Mouse (Mus musculus): Measurements from ENCODE around the gene Pigb. TPM values are rescaled to one million over a fixed set of nuclear protein-coding genes. Genes with fewer than 3 reads are reported as not detected.
A peak's percentile ranks its signal among the peaks of the same experiment; 100 is the strongest.

Gene Pigb
- total and polyA plus RNA-seq, 2 experiments from 2014 or later: 10.0 to 10.3 TPM

DNA sequence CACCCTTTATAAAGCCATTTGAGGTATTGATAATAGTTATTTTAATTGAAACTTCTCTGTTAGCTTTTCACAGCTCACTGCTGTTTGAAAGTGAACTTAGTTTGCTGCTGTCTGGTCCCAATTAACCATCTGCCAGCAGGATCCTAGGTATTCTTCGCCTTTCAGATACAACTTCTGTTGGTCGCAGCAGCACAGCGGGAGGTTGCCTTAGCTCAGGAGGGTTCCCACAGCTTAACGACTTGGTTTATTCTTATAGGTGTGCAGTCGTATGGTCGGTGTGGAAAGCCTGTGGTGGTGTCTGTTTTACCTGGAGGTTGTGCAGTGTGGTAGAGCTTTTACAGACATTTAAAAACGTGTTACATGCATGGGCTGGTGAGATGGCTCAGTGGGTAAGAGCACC, 43.4 kb downstream of the Pigb start:
- H3K4me2 ChIP-seq (ENCODE audit: low read depth): no peak overlapping the region
- no peaks in the 10 kb centered on the region for H3K27me3 ChIP-seq (ENCODE audit: insufficient read depth, low read length)
- DNase-seq: no peak
- no peak overlapping the region for H3K27ac ChIP-seq (ENCODE audit: low read depth, low read length)
- 46% methylated on average over 7 of the region's 7 CpGs for WGBS
- no peak overlapping the region for H3K4me3 ChIP-seq (ENCODE audit: low read depth, low read length)
- H3K36me3 ChIP-seq (ENCODE audit: insufficient read depth): peaks cover 14% of the 10 kb centered on the region
- H3K9me3 ChIP-seq (ENCODE audit: low read length): no peaks in the 10 kb centered on the region
- no peak for ATAC-seq
- H3K4me1 ChIP-seq (ENCODE audit: insufficient read depth): no peaks in the 10 kb centered on the region
- H3K9ac ChIP-seq: no peak overlapping the region
- TF ChIP-seq CTCF (IDR thresholded peaks at IDR 0.05; ENCODE audit: low read depth): no peak

DNA sequence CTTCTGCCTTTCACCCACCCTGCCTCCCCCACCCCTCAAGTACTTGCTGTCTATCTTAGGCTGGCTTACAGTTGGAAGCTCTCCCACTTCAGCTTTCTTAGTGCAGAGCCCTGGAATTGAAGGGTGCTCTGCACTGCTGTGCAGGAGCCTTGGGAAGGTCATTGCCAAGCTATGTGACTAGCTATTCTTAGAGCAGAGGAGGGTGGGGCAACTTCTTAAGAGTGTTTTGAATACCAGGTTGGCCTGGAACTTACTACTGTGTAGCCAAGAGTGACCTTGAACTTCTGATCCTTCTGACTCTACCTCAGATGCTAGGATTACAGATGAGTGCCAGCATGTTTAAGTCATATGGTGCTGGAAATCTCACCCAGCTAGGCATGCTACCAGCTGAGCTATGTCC, 44.0 kb downstream of the Pigb start:
- Histone ChIP-seq H3K27me3 (ENCODE audit: insufficient read depth, low read length) (no peaks in the 10 kb centered on the region), H3K4me1 (ENCODE audit: insufficient read depth) (no peaks in the 10 kb centered on the region), H3K27ac (ENCODE audit: low read depth, low read length) (no peak overlapping the region), H3K4me3 (ENCODE audit: low read depth, low read length) (no peak overlapping the region), H3K36me3 (ENCODE audit: insufficient read depth) (peaks cover 10% of the 10 kb centered on the region), H3K9me3 (ENCODE audit: low read length) (no peaks in the 10 kb centered on the region), H3K4me2 (ENCODE audit: low read depth) (no peak overlapping the region), H3K9ac (no peak overlapping the region)
- no peak for TF ChIP-seq CTCF (IDR thresholded peaks at IDR 0.05; ENCODE audit: low read depth)
- no peak for ATAC-seq
- no peak for DNase-seq

DNA sequence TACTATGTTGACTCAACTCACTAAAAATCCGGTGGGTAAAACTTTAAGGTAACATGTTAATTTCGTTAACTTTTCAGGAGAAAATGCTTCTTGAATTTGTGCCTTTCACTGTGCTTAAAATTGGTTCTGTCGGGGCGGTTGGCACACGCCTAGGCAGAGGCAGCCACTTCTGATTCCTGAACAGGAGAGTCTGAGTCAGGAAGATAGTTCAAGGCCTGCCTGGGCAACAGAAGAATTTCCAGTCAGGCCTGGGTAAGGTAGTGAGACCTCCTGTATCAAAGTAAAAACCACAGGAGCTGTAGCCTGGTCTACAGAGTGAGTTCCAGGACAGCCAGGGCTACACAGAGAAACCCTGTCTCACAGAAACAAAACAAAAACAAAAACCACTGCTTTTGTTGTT, 47.6 kb downstream of the Pigb start:
- WGBS: 91% methylated on average over 5 of the region's 5 CpGs
- Histone ChIP-seq H3K27ac (ENCODE audit: low read depth, low read length) (no peak overlapping the region), H3K4me3 (ENCODE audit: low read depth, low read length) (no peak overlapping the region), H3K4me2 (ENCODE audit: low read depth) (no peak overlapping the region), H3K36me3 (ENCODE audit: insufficient read depth) (no peaks in the 10 kb centered on the region), H3K9me3 (ENCODE audit: low read length) (no peaks in the 10 kb centered on the region), H3K4me1 (ENCODE audit: insufficient read depth) (0 out of 2 replicates have a peak, but pooled peaks cover 2% of the 10 kb centered on the region), H3K27me3 (ENCODE audit: insufficient read depth, low read length) (no peaks in the 10 kb centered on the region), H3K9ac (no peak overlapping the region)
- DNase-seq (no peak), ATAC-seq (no peak)
- TF ChIP-seq CTCF (IDR thresholded peaks at IDR 0.05; ENCODE audit: low read depth): no peak

DNA sequence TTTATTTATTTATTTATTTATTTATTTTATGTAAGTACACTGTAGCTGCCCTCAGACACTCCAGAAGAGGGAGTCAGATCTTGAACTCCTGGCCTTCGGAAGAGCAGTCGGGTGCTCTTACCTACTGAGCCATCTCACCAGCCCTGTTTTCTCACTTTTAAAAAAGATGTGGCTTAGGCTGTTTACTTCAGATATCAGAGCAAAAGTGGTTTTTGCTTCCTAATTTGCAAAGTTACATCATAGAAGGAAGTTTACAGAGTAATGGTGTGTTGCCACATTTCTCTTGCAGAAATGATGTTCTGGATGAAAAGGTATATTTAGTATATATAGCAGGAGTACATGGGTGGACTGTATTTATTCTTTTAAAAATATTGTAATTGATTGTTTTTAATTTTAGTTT, 48.8 kb downstream of the Pigb start:
- Histone ChIP-seq H3K36me3 (ENCODE audit: insufficient read depth) (no peaks in the 10 kb centered on the region), H3K4me2 (ENCODE audit: low read depth) (no peak overlapping the region), H3K27ac (ENCODE audit: low read depth, low read length) (no peak overlapping the region), H3K4me1 (ENCODE audit: insufficient read depth) (peaks cover 14% of the 10 kb centered on the region; the same call in 1 of the 2 replicates), H3K4me3 (ENCODE audit: low read depth, low read length) (no peak overlapping the region), H3K9me3 (ENCODE audit: low read length) (no peaks in the 10 kb centered on the region), H3K27me3 (ENCODE audit: insufficient read depth, low read length) (no peaks in the 10 kb centered on the region), H3K9ac (no peak overlapping the region)
- WGBS: 98% methylated on average over 2 of the region's 2 CpGs
- ATAC-seq: no peak
- no peak for DNase-seq
- no peak for TF ChIP-seq CTCF (IDR thresholded peaks at IDR 0.05; ENCODE audit: low read depth)

DNA sequence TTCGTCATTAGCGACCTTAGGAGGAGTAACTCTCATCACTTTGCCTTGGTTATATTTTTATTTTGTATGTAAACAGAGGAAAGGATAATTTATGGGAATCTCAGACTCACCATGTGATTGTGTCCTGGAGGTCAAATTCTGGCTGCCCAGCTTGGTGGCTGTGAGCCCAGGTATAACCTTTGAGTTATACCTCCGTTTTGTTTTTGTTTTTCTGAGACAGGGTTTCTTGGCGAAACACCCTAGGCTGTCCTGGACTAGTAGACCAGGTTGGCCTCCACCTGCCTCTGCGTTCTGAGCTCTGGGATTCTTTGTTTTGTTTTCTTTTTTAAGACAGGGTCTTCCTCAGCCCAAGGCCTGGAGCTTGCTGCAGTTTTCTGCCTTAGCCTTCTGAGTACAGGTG, 51.5 kb downstream of the Pigb start:
- ATAC-seq (no peak), DNase-seq (no peak)
- no peak for TF ChIP-seq CTCF (IDR thresholded peaks at IDR 0.05; ENCODE audit: low read depth)
- Histone ChIP-seq H3K36me3 (ENCODE audit: insufficient read depth) (no peaks in the 10 kb centered on the region), H3K4me3 (ENCODE audit: low read depth, low read length) (no peak overlapping the region), H3K27me3 (ENCODE audit: insufficient read depth, low read length) (no peaks in the 10 kb centered on the region), H3K27ac (ENCODE audit: low read depth, low read length) (no peak overlapping the region), H3K4me2 (ENCODE audit: low read depth) (no peak overlapping the region), H3K9ac (no peak overlapping the region), H3K4me1 (ENCODE audit: insufficient read depth) (peaks cover 20% of the 10 kb centered on the region; the same call in 1 of the 2 replicates), H3K9me3 (ENCODE audit: low read length) (no peaks in the 10 kb centered on the region)
- 83% methylated on average over 5 of the region's 5 CpGs for WGBS

DNA sequence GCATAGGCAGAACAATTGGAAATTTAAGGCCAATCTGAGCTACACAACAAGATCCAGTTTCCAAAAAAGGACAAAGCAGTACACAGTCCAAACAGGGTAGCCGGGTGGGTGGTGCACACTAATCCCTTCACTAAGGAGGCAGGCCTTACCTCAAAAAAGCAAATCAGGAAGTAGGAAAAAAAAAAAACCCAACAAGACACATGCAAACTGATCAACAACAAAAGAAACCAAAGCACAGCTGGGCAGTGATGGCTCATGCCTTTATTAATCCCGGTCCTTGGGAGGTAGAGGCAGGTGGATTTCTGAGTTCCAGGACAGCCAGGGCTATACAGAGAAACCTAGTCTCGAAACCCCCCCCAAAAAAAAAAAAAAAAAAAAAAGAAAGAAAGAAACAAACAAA, 52.5 kb downstream of the Pigb start:
- Histone ChIP-seq H3K4me1 (ENCODE audit: insufficient read depth) (peaks cover 20% of the 10 kb centered on the region; the same call in 1 of the 2 replicates), H3K4me2 (ENCODE audit: low read depth) (no peak overlapping the region), H3K9ac (no peak overlapping the region), H3K4me3 (ENCODE audit: low read depth, low read length) (no peak overlapping the region), H3K9me3 (ENCODE audit: low read length) (no peaks in the 10 kb centered on the region), H3K27ac (ENCODE audit: low read depth, low read length) (no peak overlapping the region), H3K27me3 (ENCODE audit: insufficient read depth, low read length) (no peaks in the 10 kb centered on the region), H3K36me3 (ENCODE audit: insufficient read depth) (no peaks in the 10 kb centered on the region)
- ATAC-seq (no peak), DNase-seq (no peak)
- WGBS: 54% methylated on average over 3 of the region's 3 CpGs
- no peak for TF ChIP-seq CTCF (IDR thresholded peaks at IDR 0.05; ENCODE audit: low read depth)

DNA sequence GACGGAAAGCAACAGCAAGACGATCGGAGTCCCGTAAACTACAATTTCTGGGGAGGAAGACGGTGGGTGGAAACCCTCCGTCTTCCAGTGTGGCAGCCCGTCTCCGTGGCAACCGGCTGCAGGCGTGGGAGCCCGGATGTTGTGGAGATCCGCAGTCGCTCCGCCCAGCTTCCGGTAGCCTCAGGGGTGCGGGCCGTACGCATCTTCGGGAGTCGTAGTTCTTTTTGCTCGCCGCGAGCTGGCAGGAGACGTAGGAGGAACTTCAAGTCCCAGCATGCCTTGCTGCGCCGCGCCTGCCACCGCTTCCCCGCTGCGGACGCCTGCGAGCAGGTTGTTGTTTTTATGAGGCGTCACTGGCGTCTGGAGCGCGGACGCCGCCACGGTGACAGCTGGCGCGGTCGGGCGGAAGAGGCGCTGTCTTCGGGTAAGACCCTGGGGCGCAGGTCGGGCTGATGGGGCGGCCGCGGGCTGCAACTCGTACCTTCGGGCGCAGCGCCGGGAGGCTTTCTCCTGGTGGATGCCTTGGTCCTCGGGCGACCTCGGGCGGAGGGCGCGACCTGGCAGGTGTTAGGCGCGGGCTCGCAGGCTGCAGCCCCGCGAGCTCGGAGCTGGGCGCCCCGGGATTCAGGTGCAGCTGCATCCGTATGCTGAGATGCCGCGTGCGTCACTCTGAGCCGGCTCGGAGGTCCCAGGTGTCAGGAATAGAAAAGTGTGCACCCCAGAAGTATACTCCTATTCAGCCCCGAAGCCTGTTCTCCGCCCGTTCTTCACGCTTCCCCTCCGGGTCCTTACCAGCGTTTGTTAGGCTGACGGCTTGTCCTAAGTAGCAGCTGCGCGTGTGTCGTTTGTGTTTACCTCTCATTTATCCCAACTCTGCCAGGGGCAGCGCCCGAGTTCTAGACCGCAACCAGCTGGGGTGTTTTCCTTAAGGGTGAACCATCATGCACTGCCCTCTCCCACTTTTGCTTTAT, 54.6 kb downstream of the Pigb start, which contains the start of the genes Ccpg1os and Ccpg1:
TSS of gene Ccpg1os (minus strand) at position 133 of the 971 bp plus-strand sequence.
TSS of gene Ccpg1 (plus strand) at position 180 of the 971 bp plus-strand sequence.
- Histone ChIP-seq H3K4me3 (ENCODE audit: low read depth, low read length) (peak within 1 kb of the TSS; percentile 94), H3K4me1 (ENCODE audit: insufficient read depth) (peaks cover 20% of the 10 kb centered on the region; the same call in 1 of the 2 replicates), H3K27ac (ENCODE audit: low read depth, low read length) (peak within 1 kb of the TSS; percentile 92), H3K27me3 (ENCODE audit: insufficient read depth, low read length) (no peaks in the 10 kb centered on the region), H3K9ac (peak within 1 kb of the TSS; percentile 85), H3K4me2 (ENCODE audit: low read depth) (peak within 1 kb of the TSS; percentile 85), H3K36me3 (ENCODE audit: insufficient read depth) (no peaks in the 10 kb centered on the region), H3K9me3 (ENCODE audit: low read length) (no peaks in the 10 kb centered on the region)
- peak; percentile 43; the same call in 1 of the 2 replicates for TF ChIP-seq CTCF (IDR thresholded peaks at IDR 0.05; ENCODE audit: low read depth)
- DNase-seq (peak; percentile 98), ATAC-seq (peak; percentile 100)
- 3% methylated on average over 83 of the region's 88 CpGs for WGBS
